Mouse (Mus musculus) heart, embryonic 12.5 days (tissue): ENCODE data around the gene Blcap. TPM values are rescaled to one million over a fixed set of nuclear protein-coding genes. Genes with fewer than 3 reads are reported as not detected.

Experiments
- ATAC-seq: fragments of 200-750 bp; cut with Nextera tagmentation; 2 replicates; pipeline ENCODE4 v1.8.0; 2017; ENCODE audit warnings: moderate TSS enrichment, moderate library complexity; ENCODE audit not compliant: insufficient number of reproducible peaks, low FRiP score
- H3K27ac ChIP-seq: fragments of 300-500 bp; sonication (generic); 2 replicates; pipeline ENCODE4 v1.5.1; 2016; ENCODE audit warnings: mild to moderate bottlenecking, moderate library complexity; ENCODE audit not compliant: poor library complexity, severe bottlenecking
- H3K27me3 ChIP-seq: fragments of 300-500 bp; sonication (generic); replicated peaks from 2 replicates; pipeline ENCODE4 v1.6.1; 2016; ENCODE audit warnings: mild to moderate bottlenecking, moderate library complexity
- H3K36me3 ChIP-seq: fragments of 300-500 bp; sonication (generic); 2 replicates; pipeline ENCODE4 v1.6.1; 2016; ENCODE audit warnings: mild to moderate bottlenecking, moderate library complexity
- H3K4me1 ChIP-seq: fragments of 300-500 bp; sonication (generic); replicated peaks from 2 replicates; pipeline ENCODE4 v1.6.1; 2016; ENCODE audit warnings: mild to moderate bottlenecking
- H3K4me2 ChIP-seq: fragments of 300-500 bp; sonication (generic); 2 replicates; pipeline ENCODE4 v1.6.1; 2016; ENCODE audit warnings: mild to moderate bottlenecking, moderate library complexity
- H3K4me3 ChIP-seq: fragments of 300-500 bp; sonication (generic); 2 replicates; pipeline ENCODE4 v1.5.1; 2016; ENCODE audit warnings: mild to moderate bottlenecking
- H3K9ac ChIP-seq: fragments of 300-500 bp; sonication (generic); 2 replicates; pipeline ENCODE4 v1.6.1; 2016; ENCODE audit warnings: mild to moderate bottlenecking, moderate library complexity
- H3K9me3 ChIP-seq: fragments of 300-500 bp; sonication (generic); replicated peaks from 2 replicates; pipeline ENCODE4 v1.6.1; 2016; ENCODE audit warnings: mild to moderate bottlenecking, moderate library complexity
- WGBS: fragments of 180-500 bp; shearing (Covaris S2); methylation state at CpG from one replicate; pipeline ENCODE4 v1.1.7; 2016; 5-methylcytosine and 5-hydroxymethylcytosine counted together
- polyA plus RNA-seq: library from polyadenylated mRNA; unstranded; fragments of >200 nt; fragmentation: Nextera tagmentation; extraction: Ambion mirVana; gene quantifications from 2 replicates; pipeline ENCODE4 v1.2.1, GENCODE M21; 2016

The Blcap gene
- polyA plus RNA-seq, 1 experiment from 2014 or later, result 37.0 TPM

- Histone ChIP-seq H3K9me3 (no peaks in the 10 kb centered on the region), H3K4me1 (peaks cover 12% of the 10 kb centered on the region), H3K4me3 (no peak overlapping the region), H3K36me3 (peaks cover 26% of the 10 kb centered on the region), H3K4me2 (no peak overlapping the region), H3K27me3 (no peaks in the 10 kb centered on the region), H3K27ac (no peak overlapping the region), H3K9ac (no peak overlapping the region)
- WGBS, result 71% methylated on average over 9 of the region's 9 CpGs
- ATAC-seq, result no peak
Measured at GRCm38 (mm10) chr2:157540953-157541569, 30.0 kb downstream of the Blcap start.

DNA sequence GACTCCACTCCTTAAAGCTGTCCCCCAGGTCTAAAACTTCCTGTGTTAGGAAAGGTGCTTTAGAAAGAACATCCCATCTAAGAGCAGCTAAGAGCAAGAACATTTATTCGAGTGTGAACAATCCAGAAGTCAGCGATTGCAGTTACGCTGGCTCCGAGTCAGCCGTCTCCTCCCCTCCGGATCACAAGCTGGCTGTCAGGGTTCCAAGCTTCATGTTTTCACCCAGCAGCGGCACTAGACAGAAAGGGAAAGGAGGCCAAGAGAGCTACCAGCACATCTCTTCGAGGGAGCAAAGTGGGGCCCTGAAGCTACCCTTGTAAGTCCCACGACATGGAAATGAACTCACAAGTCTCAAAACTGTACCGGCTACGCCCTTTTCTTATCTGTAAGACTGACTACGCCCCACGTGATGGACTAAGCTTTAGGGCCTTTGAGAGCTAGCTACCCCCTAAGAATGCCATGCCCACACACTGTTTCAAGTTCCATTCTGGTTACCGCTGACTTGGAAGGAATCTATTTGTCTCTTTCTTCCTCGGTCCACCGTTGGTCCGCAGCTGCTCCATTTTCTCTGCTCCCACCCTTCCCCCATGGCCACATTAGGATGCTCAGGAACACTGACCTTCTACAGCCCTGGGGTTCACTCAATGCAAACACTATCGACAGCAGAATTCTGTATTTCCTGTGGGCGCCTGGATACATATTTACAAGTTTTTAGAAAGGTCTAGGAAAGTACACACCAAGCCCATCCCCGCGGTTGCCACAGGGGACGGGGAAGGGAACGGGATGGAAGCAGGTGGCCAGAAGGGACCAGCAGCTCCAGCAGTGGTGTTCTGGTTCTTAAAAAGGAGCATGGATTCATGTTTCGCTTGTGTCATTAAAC is 30.8 kb downstream of the Blcap start:
- no peak overlapping the region for H3K4me3 ChIP-seq
- ATAC-seq, result no peak
- no peak overlapping the region for H3K4me2 ChIP-seq
- peaks cover 23% of the 10 kb centered on the region for H3K36me3 ChIP-seq
- H3K9me3 ChIP-seq, result no peaks in the 10 kb centered on the region
- H3K27me3 ChIP-seq, result no peaks in the 10 kb centered on the region
- H3K4me1 ChIP-seq, result peaks cover 12% of the 10 kb centered on the region
- H3K9ac ChIP-seq, result no peak overlapping the region
- 72% methylated on average over 24 of the region's 24 CpGs for WGBS
- no peak overlapping the region for H3K27ac ChIP-seq

DNA sequence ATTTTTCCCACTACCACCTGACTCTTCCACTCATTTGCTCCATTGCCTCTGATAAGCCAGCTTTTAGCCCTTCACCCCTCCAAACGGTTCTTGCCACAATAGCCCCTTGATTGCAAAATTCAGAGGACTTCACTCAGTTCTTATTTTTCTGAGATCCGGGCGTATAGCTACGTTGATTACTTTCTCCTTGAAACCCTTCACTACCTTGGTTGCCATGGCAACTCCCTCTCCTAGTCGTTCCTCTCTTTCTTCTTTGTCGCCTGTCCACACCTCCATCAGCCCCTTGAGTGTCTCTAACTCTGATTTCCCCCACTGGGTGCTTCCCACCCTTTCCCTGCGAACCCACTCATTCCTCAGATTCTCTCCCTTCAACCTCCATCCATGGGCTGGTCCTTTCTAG is 34.0 kb downstream of the Blcap start:
- Histone ChIP-seq H3K4me2 (no peak overlapping the region), H3K27me3 (peaks cover 10% of the 10 kb centered on the region; the same call in 1 of the 2 replicates), H3K4me1 (peaks cover 12% of the 10 kb centered on the region), H3K4me3 (no peak overlapping the region), H3K27ac (no peak overlapping the region), H3K36me3 (peaks cover 7% of the 10 kb centered on the region), H3K9ac (no peak overlapping the region), H3K9me3 (no peaks in the 10 kb centered on the region)
- no peak for ATAC-seq
- 38% methylated on average over 7 of the region's 7 CpGs for WGBS

DNA sequence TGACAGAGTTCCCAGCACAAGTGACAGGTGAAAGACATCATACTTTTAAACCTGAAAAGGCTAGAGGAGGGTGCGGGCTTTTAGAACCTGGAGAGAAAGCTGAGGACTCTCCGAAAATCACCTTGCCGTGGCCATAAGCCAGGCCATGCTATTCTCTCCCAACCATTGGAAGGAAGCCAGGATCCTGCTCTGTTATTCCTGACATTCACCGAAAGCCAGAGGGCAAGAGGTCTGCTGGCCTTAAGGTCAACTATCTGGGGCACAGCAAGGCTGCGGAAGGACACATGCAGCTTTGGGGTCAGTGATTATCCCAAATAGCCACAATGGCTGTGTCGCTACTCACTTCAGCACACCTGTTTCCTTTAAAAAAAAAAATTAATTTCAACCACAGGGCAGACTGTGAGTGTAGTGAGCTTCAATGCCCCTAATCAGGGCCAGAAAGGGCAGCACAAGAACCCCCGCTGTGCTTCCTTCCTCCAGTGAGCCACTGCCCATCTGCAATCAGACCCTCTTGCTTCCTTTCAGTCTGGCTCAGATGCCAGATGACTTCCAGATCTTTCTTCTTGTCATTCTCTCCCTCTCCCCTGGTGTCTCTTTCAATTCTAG is 34.5 kb downstream of the Blcap start:
- Histone ChIP-seq H3K27me3 (peaks cover 10% of the 10 kb centered on the region; the same call in 1 of the 2 replicates), H3K4me3 (no peak overlapping the region), H3K4me2 (no peak overlapping the region), H3K36me3 (peaks cover 2% of the 10 kb centered on the region; the same call in 1 of the 2 replicates), H3K9me3 (no peaks in the 10 kb centered on the region), H3K27ac (no peak overlapping the region), H3K9ac (no peak overlapping the region), H3K4me1 (peaks cover 12% of the 10 kb centered on the region)
- no peak for ATAC-seq
- 53% methylated on average over 7 of the region's 7 CpGs for WGBS

- Histone ChIP-seq H3K27me3 (peaks cover 16% of the 10 kb centered on the region), H3K4me2 (no peak overlapping the region), H3K36me3 (no peaks in the 10 kb centered on the region), H3K4me1 (peaks cover 12% of the 10 kb centered on the region), H3K9me3 (no peaks in the 10 kb centered on the region), H3K9ac (no peak overlapping the region), H3K27ac (no peak overlapping the region), H3K4me3 (no peak overlapping the region)
- no peak for ATAC-seq
- 72% methylated on average over 4 of the region's 4 CpGs for WGBS
Measured at GRCm38 (mm10) chr2:157534163-157534562, 36.9 kb downstream of the Blcap start.

DNA sequence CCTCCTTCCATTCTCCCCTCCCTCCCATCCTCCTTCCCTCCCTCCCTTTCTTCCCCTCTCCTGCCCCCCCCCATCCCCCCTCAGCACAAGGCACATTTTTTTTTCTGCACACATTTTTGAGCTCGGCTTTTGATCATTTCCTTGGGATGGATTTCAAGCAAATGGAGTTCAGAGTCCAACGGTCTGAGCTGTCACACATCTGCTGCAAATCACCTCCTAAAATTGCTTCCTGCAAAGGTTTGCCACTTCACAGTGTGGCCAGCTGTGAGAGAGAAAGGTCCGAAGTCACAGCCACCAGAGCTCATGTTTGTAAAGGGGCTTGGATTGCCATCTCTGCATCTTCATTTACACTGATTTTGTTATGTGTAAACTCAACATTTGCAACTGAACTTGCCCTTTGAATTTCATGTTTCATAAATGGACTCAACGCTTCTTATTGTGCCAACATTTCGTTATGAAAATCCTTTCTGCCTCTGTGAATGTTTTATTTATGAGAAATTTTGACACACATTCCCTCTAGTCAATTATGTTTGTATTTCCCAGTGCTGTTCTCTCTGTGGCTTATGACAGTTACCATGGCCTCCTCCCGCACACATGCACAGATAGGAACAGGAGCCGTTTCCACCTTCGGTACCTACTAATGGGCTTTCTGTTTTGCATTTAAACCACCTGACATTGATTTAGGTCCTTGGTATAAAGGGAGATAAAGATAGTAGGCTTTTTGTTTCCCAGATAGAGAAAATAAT is 39.2 kb downstream of the Blcap start:
- H3K4me3 ChIP-seq, result no peak overlapping the region
- no peak overlapping the region for H3K27ac ChIP-seq
- H3K4me1 ChIP-seq, result peaks cover 7% of the 10 kb centered on the region
- no peak overlapping the region for H3K4me2 ChIP-seq
- H3K36me3 ChIP-seq, result no peaks in the 10 kb centered on the region
- 57% methylated on average over 8 of the region's 8 CpGs for WGBS
- peaks cover 18% of the 10 kb centered on the region for H3K27me3 ChIP-seq
- H3K9me3 ChIP-seq, result no peaks in the 10 kb centered on the region
- ATAC-seq, result no peak
- no peak overlapping the region for H3K9ac ChIP-seq

DNA sequence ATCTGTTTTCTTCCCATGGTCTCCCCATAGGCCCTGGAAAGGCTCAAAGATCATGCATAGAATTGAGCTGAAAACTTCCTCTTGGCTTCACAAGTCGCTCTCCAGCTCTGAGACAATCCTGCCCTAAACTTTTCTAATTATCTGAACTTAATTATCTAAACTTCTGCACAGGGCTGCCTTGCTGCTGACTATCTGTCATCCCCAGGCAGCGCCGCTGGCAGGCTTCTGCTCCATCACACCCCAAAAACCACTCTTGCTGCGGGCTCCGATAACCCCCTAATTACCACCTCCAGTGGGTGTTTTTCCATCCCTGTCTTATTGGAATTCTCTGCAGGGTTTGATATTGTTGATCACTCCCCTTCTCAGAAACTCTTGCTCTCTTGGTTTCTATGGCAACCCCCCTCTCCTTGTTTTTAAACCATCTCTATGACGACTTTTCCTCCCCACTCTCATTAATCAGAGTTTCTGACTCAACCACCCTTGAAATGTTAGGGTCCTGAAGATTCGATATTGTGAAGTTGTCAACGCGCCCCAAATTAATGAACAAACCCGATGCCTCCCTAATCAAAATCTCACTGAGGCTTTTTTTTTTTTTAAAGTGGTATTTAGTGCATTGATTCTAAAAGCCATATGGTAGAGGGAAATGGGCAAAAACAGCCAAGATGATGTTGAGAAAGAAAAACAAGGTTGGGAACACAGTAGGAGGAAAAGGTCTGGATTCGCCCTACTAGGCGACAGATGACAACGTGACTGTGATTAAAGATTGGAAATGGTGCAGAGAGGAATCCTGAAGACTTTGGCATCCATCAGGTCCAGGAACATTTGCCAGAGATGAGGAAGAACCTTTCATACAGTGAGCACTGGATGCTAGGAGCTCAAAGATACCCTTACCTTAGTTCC is 40.8 kb downstream of the Blcap start:
- Histone ChIP-seq H3K9me3 (no peaks in the 10 kb centered on the region), H3K4me1 (no peaks in the 10 kb centered on the region), H3K27me3 (peaks cover 28% of the 10 kb centered on the region), H3K36me3 (no peaks in the 10 kb centered on the region), H3K4me2 (no peak overlapping the region), H3K27ac (no peak overlapping the region), H3K9ac (no peak overlapping the region), H3K4me3 (no peak overlapping the region)
- ATAC-seq, result no peak
- WGBS, result 62% methylated on average over 13 of the region's 13 CpGs

GRCm38 (mm10) chr2:157522556-157522955 is 48.5 kb downstream of the Blcap start:
- Histone ChIP-seq H3K27me3 (peaks cover 13% of the 10 kb centered on the region; the same call in 1 of the 2 replicates), H3K4me1 (no peaks in the 10 kb centered on the region), H3K27ac (no peak overlapping the region), H3K4me2 (no peak overlapping the region), H3K36me3 (no peaks in the 10 kb centered on the region), H3K4me3 (no peak overlapping the region), H3K9me3 (no peaks in the 10 kb centered on the region), H3K9ac (no peak overlapping the region)
- ATAC-seq, result no peak
- WGBS, result 75% methylated on average over 3 of the region's 3 CpGs

DNA sequence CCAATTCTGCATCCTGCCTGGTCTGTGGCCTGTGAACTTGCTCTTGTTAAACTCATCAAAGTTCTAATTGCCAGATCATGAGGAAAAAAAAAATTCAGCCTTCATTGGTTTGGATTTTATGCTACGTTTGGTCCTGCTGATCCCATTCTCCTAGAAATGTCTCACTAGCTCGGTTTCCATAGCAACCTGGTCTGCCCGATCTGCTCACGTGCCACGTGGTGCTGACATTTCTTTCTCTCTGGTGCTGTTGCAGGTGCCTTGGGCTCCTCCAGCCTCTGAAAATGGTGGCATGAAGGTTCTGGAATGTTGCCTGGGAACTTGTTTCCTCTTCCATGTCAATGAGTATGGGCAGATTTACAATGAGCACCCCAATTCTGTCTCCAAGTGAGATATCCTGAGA is 50.6 kb downstream of the Blcap start:
- Histone ChIP-seq H3K27me3 (no peaks in the 10 kb centered on the region), H3K4me1 (no peaks in the 10 kb centered on the region), H3K9ac (no peak overlapping the region), H3K9me3 (no peaks in the 10 kb centered on the region), H3K4me2 (no peak overlapping the region), H3K27ac (no peak overlapping the region), H3K36me3 (no peaks in the 10 kb centered on the region), H3K4me3 (no peak overlapping the region)
- 52% methylated on average over 5 of the region's 5 CpGs for WGBS
- no peak for ATAC-seq

- 52% methylated on average over 6 of the region's 6 CpGs for WGBS
- Histone ChIP-seq H3K4me2 (no peak overlapping the region), H3K4me1 (peaks cover 6% of the 10 kb centered on the region), H3K27ac (no peak overlapping the region), H3K9me3 (no peaks in the 10 kb centered on the region), H3K36me3 (no peaks in the 10 kb centered on the region), H3K27me3 (no peaks in the 10 kb centered on the region), H3K4me3 (no peak overlapping the region), H3K9ac (no peak overlapping the region)
- ATAC-seq, result no peak
Measured at GRCm38 (mm10) chr2:157519452-157519851, 51.6 kb downstream of the Blcap start.
